In the genomic region with DNA sequence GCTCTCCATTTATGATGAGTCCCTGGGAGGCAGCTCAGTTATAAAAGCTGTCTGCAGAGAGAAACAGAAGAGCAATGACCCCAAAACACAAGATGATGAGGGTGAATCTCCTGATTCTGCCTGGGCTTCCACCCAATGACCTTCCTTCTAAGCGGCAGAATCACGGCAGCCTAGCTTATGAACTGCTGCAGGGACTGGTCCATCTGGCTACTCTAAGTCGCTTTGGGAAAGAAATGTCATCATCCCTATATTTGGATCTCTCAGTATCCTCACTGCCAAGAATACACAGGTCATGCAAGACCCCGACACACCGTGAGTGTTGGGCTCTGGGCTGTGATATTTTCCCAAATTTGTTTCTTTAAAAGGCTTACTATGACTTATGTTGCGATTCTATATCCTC, we compare ENCODE assay signal across 15 mouse cellular contexts.
"Had no signal": no experiment of that assay in that cellular context is flagged by ENCODE, and none has a peak within 500 bp of the region (broad histone marks: within the 10 kb centered on the region; RNA-seq: fewer than 3 reads in every experiment).

No protein-coding gene starts in this region.

- H3K4me3 ChIP-seq: neural tube, embryonic 15.5 days; stomach, embryonic 15.5 days had no signal

- H3K4me1 ChIP-seq: neural tube, embryonic 15.5 days; stomach, embryonic 15.5 days had no signal

- H3K27ac ChIP-seq: neural tube, embryonic 15.5 days; stomach, embryonic 15.5 days; stomach, postnatal 0 days had no signal

- DNase-seq: retina, postnatal 1 day; right cerebral cortex, adult 18-20 months; right cerebral cortex, postnatal 14 days; right cerebral cortex, postnatal 25 days; right cerebral cortex, postnatal 4 days; spleen, adult 18-20 months; thymus, adult 18-20 months; thymus, adult 2 months; thymus, postnatal 14 days; thymus, postnatal 25 days; thymus, postnatal 36 days; thymus, postnatal 4 days had no signal

- H3K27me3 ChIP-seq: neural tube, embryonic 15.5 days; stomach, embryonic 15.5 days had no signal
